Mouse (Mus musculus): ENCODE measurements around the gene Baz2a.
"Not testable (repeated sequence)": the region's sequence is repeated elsewhere in the genome, so short reads cannot be mapped to it uniquely, and the experiment has no call there.

The Baz2a gene

GRCm38 (mm10) chr10:128125951-128126350 lies 34.6 kb downstream of the Baz2a start:
- no peak for DNase-seq

GRCm38 (mm10) chr10:128127497-128127896 lies 36.1 kb downstream of the Baz2a start:
- DNase-seq, result no peak

GRCm38 (mm10) chr10:128128143-128128542 lies 36.8 kb downstream of the Baz2a start:
- DNase-seq, result no peak

GRCm38 (mm10) chr10:128131297-128131696 lies 39.9 kb downstream of the Baz2a start:
- DNase-seq, result no peak

GRCm38 (mm10) chr10:128131812-128132211 lies 40.4 kb downstream of the Baz2a start:
- no peak for DNase-seq

- peak; percentile 79 for DNase-seq
Observed at GRCm38 (mm10) chr10:128133650-128134332, 42.4 kb downstream of the Baz2a start.

GRCm38 (mm10) chr10:128135374-128135773 lies 44.0 kb downstream of the Baz2a start:
- DNase-seq, result peak; percentile 43

GRCm38 (mm10) chr10:128140236-128140952 lies 49.0 kb downstream of the Baz2a start:
- DNase-seq, result peak; percentile 35

- DNase-seq, result no peak
Observed at GRCm38 (mm10) chr10:128142165-128142564, 50.8 kb downstream of the Baz2a start.

- no peak for DNase-seq
Observed at GRCm38 (mm10) chr10:128143659-128144058, 52.3 kb downstream of the Baz2a start.

- DNase-seq, result no peak
Observed at GRCm38 (mm10) chr10:128144961-128145360, 53.6 kb downstream of the Baz2a start.

- no peak for DNase-seq
Observed at GRCm38 (mm10) chr10:128148789-128149365, 57.5 kb downstream of the Baz2a start.

- no peak for DNase-seq
Observed at GRCm38 (mm10) chr10:128149592-128149991, 58.2 kb downstream of the Baz2a start.

GRCm38 (mm10) chr10:128150941-128151340 lies 59.6 kb downstream of the Baz2a start:
- no peak for DNase-seq

GRCm38 (mm10) chr10:128153978-128154377 lies 62.6 kb downstream of the Baz2a start:
- DNase-seq, result no peak

GRCm38 (mm10) chr10:128165726-128166125 lies 74.3 kb downstream of the Baz2a start:
- not testable (repeated sequence) for DNase-seq

GRCm38 (mm10) chr10:128167091-128167490 lies 75.7 kb downstream of the Baz2a start:
- no peak for DNase-seq

GRCm38 (mm10) chr10:128171348-128171747 lies 80.0 kb downstream of the Baz2a start:
- not testable (repeated sequence) for DNase-seq

GRCm38 (mm10) chr10:128175302-128175701 lies 83.9 kb downstream of the Baz2a start:
- no peak for DNase-seq

- peak; percentile 81 for DNase-seq
Observed at GRCm38 (mm10) chr10:128175996-128176755, 84.8 kb downstream of the Baz2a start.

GRCm38 (mm10) chr10:128177316-128177715 lies 85.9 kb downstream of the Baz2a start:
- DNase-seq, result no peak
